Mouse (Mus musculus): ENCODE measurements around the gene Ptpru. TPM values are rescaled to one million over a fixed set of nuclear protein-coding genes. Genes with fewer than 3 reads are reported as not detected.
"Not testable (repeated sequence)": the region's sequence is repeated elsewhere in the genome, so short reads cannot be mapped to it uniquely, and the experiment has no call there.

The Ptpru gene
- polyA plus RNA-seq, 1 experiment from 2014 or later: 5.0 TPM

DNA sequence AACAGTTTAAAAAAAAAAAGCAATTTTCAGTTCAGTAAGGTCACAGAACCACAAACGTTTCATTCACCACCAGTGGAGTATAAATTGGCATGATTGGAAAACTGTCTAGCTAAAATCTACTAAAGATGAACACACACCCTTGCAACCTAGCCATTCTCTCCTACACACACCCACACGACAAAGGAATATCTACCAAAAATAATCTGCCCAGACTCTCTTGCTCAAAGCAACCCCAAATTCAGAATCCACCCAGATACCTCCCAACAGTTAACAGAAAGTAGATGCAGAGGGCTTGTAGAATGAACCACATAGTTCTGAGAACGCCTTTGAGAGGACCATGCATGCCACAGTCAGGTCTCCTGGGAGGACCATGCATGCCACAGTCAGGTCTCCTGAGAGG is 32.8 kb downstream of the Ptpru start:
- ATAC-seq (ENCODE audit: low read depth): no peak
- H3K9me3 ChIP-seq (replicated peaks; ENCODE audit: control insufficient read depth, low read length): no peaks in the 10 kb centered on the region
- 53% methylated on average over 3 of the region's 3 CpGs for WGBS (ENCODE audit: insufficient replicate concordance)
- no peak overlapping the region for H3K27ac ChIP-seq (ENCODE audit: low read length)
- no peak overlapping the region for H3K4me2 ChIP-seq (ENCODE audit: low read depth, low read length)
- no peak overlapping the region for H3K9ac ChIP-seq (ENCODE audit: low read depth, low read length)
- no peaks in the 10 kb centered on the region for H3K36me3 ChIP-seq (ENCODE audit: control insufficient read depth, insufficient read depth)
- no peak overlapping the region for H3K4me3 ChIP-seq (ENCODE audit: low read depth, low read length)
- no peaks in the 10 kb centered on the region for H3K27me3 ChIP-seq (ENCODE audit: control insufficient read depth, insufficient read depth, low read depth, low read length)
- no peaks in the 10 kb centered on the region for H3K4me1 ChIP-seq (ENCODE audit: control insufficient read depth, low read depth, low read length)

DNA sequence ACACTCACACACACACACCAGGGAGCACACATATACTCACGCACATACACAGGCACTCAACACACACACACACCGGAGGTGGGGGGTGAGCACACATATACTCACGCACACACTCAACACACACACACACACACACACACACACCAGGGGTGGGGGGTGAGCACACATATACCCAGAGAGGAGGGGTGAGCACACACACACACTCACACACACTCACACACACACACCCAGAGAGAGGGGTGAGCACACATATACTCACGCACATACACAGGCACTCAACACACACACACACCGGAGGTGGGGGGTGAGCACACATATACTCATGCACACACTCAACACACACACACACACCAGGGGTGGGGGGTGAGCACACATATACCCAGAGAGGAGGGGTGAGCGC is 33.4 kb downstream of the Ptpru start:
- not testable (repeated sequence) for H3K27ac ChIP-seq (ENCODE audit: low read length); H3K9ac ChIP-seq (ENCODE audit: low read depth, low read length); ATAC-seq (ENCODE audit: low read depth); H3K36me3 ChIP-seq (ENCODE audit: control insufficient read depth, insufficient read depth); H3K4me3 ChIP-seq (ENCODE audit: low read depth, low read length); H3K9me3 ChIP-seq (replicated peaks; ENCODE audit: control insufficient read depth, low read length); H3K4me2 ChIP-seq (ENCODE audit: low read depth, low read length); H3K4me1 ChIP-seq (ENCODE audit: control insufficient read depth, low read depth, low read length); H3K27me3 ChIP-seq (ENCODE audit: control insufficient read depth, insufficient read depth, low read depth, low read length)
- WGBS (ENCODE audit: insufficient replicate concordance): 86% methylated on average over 5 of the region's 6 CpGs

GRCm38 (mm10) chr4:131803846-131804245 is 34.2 kb downstream of the Ptpru start:
- H3K4me1 ChIP-seq (ENCODE audit: control insufficient read depth, low read depth, low read length): no peaks in the 10 kb centered on the region
- no peaks in the 10 kb centered on the region for H3K27me3 ChIP-seq (ENCODE audit: control insufficient read depth, insufficient read depth, low read depth, low read length)
- WGBS (ENCODE audit: insufficient replicate concordance): 62% methylated on average over 9 of the region's 9 CpGs
- no peaks in the 10 kb centered on the region for H3K36me3 ChIP-seq (ENCODE audit: control insufficient read depth, insufficient read depth)
- H3K4me3 ChIP-seq (ENCODE audit: low read depth, low read length): no peak overlapping the region
- H3K9me3 ChIP-seq (replicated peaks; ENCODE audit: control insufficient read depth, low read length): no peaks in the 10 kb centered on the region
- H3K9ac ChIP-seq (ENCODE audit: low read depth, low read length): no peak overlapping the region
- H3K27ac ChIP-seq (ENCODE audit: low read length): no peak overlapping the region
- H3K4me2 ChIP-seq (ENCODE audit: low read depth, low read length): no peak overlapping the region
- ATAC-seq (ENCODE audit: low read depth): no peak

GRCm38 (mm10) chr4:131798968-131799367 is 39.1 kb downstream of the Ptpru start:
- H3K4me3 ChIP-seq (ENCODE audit: low read depth, low read length): no peak overlapping the region
- H3K9ac ChIP-seq (ENCODE audit: low read depth, low read length): no peak overlapping the region
- H3K27ac ChIP-seq (ENCODE audit: low read length): no peak overlapping the region
- peak; percentile 39; the same call in 1 of the 2 replicates for ATAC-seq (ENCODE audit: low read depth)
- H3K27me3 ChIP-seq (ENCODE audit: control insufficient read depth, insufficient read depth, low read depth, low read length): no peaks in the 10 kb centered on the region
- no peaks in the 10 kb centered on the region for H3K4me1 ChIP-seq (ENCODE audit: control insufficient read depth, low read depth, low read length)
- H3K36me3 ChIP-seq (ENCODE audit: control insufficient read depth, insufficient read depth): no peaks in the 10 kb centered on the region
- H3K4me2 ChIP-seq (ENCODE audit: low read depth, low read length): no peak overlapping the region
- 54% methylated on average over 4 of the region's 4 CpGs for WGBS (ENCODE audit: insufficient replicate concordance)
- H3K9me3 ChIP-seq (replicated peaks; ENCODE audit: control insufficient read depth, low read length): no peaks in the 10 kb centered on the region

DNA sequence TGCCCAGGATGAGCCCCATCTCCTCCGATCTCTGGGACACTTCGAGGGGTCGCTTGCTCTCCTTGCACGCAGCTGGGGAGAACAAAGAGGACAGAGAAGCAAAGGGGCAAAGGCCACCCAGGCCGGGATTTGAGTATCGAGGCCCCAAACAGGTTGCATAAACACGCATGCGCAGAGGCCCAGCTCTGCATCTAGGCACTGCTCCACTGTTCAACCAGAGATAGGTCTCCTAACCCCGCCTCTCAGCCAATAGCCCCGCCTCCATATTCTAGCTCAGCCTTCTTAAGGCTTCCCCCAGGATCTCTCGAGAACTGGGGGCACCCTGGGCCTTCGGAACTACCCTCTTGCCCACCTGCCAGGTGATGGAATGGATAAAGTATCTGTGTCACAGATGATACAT is 40.2 kb downstream of the Ptpru start:
- no peak overlapping the region for H3K4me2 ChIP-seq (ENCODE audit: low read depth, low read length)
- 66% methylated on average over 12 of the region's 12 CpGs for WGBS (ENCODE audit: insufficient replicate concordance)

DNA sequence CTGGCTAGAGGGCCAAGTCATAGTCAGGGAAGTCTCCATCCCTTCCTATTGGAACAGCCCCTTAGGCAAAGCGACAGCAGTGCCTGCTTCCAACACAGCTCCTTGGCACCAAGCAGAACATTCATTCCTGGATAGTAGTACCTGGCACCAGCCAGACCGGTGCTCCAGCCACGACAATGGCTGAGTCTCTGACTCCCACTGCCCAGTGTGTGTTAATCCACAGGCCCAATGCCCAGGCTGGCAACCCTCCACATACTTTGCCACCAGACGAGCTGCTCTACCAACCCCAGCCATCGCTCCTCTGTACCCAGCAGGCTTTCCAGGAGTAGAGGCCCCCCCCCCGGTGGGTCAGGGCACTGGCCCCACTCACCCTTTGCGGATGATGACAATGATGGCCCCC is 40.6 kb downstream of the Ptpru start:
- H3K36me3 ChIP-seq (ENCODE audit: control insufficient read depth, insufficient read depth): no peaks in the 10 kb centered on the region
- ATAC-seq (ENCODE audit: low read depth): no peak
- H3K4me2 ChIP-seq (ENCODE audit: low read depth, low read length): no peak overlapping the region
- H3K9me3 ChIP-seq (replicated peaks; ENCODE audit: control insufficient read depth, low read length): no peaks in the 10 kb centered on the region
- H3K27me3 ChIP-seq (ENCODE audit: control insufficient read depth, insufficient read depth, low read depth, low read length): no peaks in the 10 kb centered on the region
- no peak overlapping the region for H3K9ac ChIP-seq (ENCODE audit: low read depth, low read length)
- H3K4me3 ChIP-seq (ENCODE audit: low read depth, low read length): no peak overlapping the region
- H3K27ac ChIP-seq (ENCODE audit: low read length): no peak overlapping the region
- no peaks in the 10 kb centered on the region for H3K4me1 ChIP-seq (ENCODE audit: control insufficient read depth, low read depth, low read length)
- 67% methylated on average over 7 of the region's 7 CpGs for WGBS (ENCODE audit: insufficient replicate concordance)

More for the DNA sequence above, 40.2 kb downstream of the Ptpru start:
- Histone ChIP-seq H3K9ac (ENCODE audit: low read depth, low read length) (no peak overlapping the region), H3K36me3 (ENCODE audit: control insufficient read depth, insufficient read depth) (no peaks in the 10 kb centered on the region), H3K27ac (ENCODE audit: low read length) (no peak overlapping the region), H3K4me3 (ENCODE audit: low read depth, low read length) (no peak overlapping the region), H3K27me3 (ENCODE audit: control insufficient read depth, insufficient read depth, low read depth, low read length) (no peaks in the 10 kb centered on the region), H3K4me1 (ENCODE audit: control insufficient read depth, low read depth, low read length) (no peaks in the 10 kb centered on the region), H3K9me3 (replicated peaks; ENCODE audit: control insufficient read depth, low read length) (no peaks in the 10 kb centered on the region)
- no peak for ATAC-seq (ENCODE audit: low read depth)

DNA sequence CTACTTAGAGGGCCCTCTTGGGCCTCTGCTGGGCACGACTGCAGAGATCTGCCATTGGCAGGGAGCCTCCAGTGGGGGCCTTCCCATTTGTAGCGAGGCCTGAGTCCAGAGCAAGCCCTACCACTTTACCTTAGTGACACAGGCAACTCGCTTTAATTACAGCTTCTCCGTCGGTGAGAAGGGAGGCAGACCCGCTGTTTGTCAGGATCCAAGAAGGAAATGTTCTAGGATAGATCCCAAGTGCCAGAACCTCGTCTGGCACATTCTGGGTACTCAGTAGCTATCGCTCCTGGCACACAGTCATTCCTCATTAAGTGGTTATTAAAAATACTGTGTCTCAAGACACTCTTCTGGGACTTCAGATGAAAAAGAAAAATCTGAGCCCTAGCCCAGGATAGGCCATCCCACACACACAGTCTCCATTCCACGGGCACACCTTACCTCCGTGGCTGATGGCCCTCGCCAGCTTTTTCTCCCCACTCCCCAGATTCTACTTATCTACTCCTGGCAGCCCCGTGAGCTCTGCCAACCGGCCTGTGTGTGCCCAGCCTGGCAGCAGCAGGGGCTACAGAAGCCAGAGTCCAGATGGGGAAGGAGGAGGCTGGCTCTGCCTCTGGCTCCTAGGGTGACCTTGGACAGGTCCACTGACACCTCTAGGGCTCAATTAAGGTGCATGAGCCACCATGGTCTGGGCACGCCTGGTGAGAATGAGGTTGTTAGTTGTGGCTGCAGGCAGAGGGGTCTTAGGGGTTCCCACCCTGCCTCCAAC is 41.6 kb downstream of the Ptpru start:
- Histone ChIP-seq H3K9me3 (replicated peaks; ENCODE audit: control insufficient read depth, low read length) (no peaks in the 10 kb centered on the region), H3K27me3 (ENCODE audit: control insufficient read depth, insufficient read depth, low read depth, low read length) (no peaks in the 10 kb centered on the region), H3K4me3 (ENCODE audit: low read depth, low read length) (no peak overlapping the region), H3K27ac (ENCODE audit: low read length) (no peak overlapping the region), H3K36me3 (ENCODE audit: control insufficient read depth, insufficient read depth) (no peaks in the 10 kb centered on the region), H3K4me2 (ENCODE audit: low read depth, low read length) (no peak overlapping the region), H3K9ac (ENCODE audit: low read depth, low read length) (no peak overlapping the region), H3K4me1 (ENCODE audit: control insufficient read depth, low read depth, low read length) (no peaks in the 10 kb centered on the region)
- no peak for ATAC-seq (ENCODE audit: low read depth)
- 51% methylated on average over 14 of the region's 14 CpGs for WGBS (ENCODE audit: insufficient replicate concordance)

- 69% methylated on average over 7 of the region's 7 CpGs for WGBS (ENCODE audit: insufficient replicate concordance)
- no peak for ATAC-seq (ENCODE audit: low read depth)
Observed at GRCm38 (mm10) chr4:131786800-131787199, 51.3 kb downstream of the Ptpru start.

DNA sequence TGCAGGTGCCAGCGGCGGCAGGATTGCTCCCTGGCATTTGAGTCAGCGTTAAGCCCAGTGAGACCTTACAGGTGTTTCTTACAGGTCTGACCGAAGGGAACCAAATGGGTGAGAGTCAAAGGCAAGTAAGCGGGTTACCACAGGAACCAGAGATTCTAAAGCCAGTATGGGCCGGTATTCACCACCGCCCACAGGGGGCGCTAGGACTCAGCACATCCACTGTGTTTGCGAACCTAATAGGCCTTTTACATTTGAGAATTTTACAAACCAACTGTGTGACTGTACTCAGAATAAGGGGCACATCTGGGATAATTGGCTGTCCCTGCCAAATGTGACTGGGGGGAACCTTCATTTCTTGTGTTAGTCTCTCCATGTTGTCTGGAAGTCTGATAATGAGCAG is 54.1 kb downstream of the Ptpru start:
- no peak overlapping the region for H3K4me2 ChIP-seq (ENCODE audit: low read depth, low read length)
- WGBS (ENCODE audit: insufficient replicate concordance): 16% methylated on average over 9 of the region's 9 CpGs
- no peaks in the 10 kb centered on the region for H3K4me1 ChIP-seq (ENCODE audit: control insufficient read depth, low read depth, low read length)
- no peak overlapping the region for H3K4me3 ChIP-seq (ENCODE audit: low read depth, low read length)
- H3K27me3 ChIP-seq (ENCODE audit: control insufficient read depth, insufficient read depth, low read depth, low read length): no peaks in the 10 kb centered on the region
- no peaks in the 10 kb centered on the region for H3K36me3 ChIP-seq (ENCODE audit: control insufficient read depth, insufficient read depth)
- no peak for ATAC-seq (ENCODE audit: low read depth)
- H3K27ac ChIP-seq (ENCODE audit: low read length): no peak overlapping the region
- no peaks in the 10 kb centered on the region for H3K9me3 ChIP-seq (replicated peaks; ENCODE audit: control insufficient read depth, low read length)
- H3K9ac ChIP-seq (ENCODE audit: low read depth, low read length): no peak overlapping the region

More at GRCm38 (mm10) chr4:131786800-131787199, 51.3 kb downstream of the Ptpru start:
- H3K27me3 ChIP-seq (ENCODE audit: control insufficient read depth, insufficient read depth, low read depth, low read length): no peaks in the 10 kb centered on the region
- no peaks in the 10 kb centered on the region for H3K4me1 ChIP-seq (ENCODE audit: control insufficient read depth, low read depth, low read length)
- H3K9me3 ChIP-seq (replicated peaks; ENCODE audit: control insufficient read depth, low read length): no peaks in the 10 kb centered on the region
- no peak overlapping the region for H3K9ac ChIP-seq (ENCODE audit: low read depth, low read length)
- H3K27ac ChIP-seq (ENCODE audit: low read length): no peak overlapping the region
- no peak overlapping the region for H3K4me2 ChIP-seq (ENCODE audit: low read depth, low read length)
- no peak overlapping the region for H3K4me3 ChIP-seq (ENCODE audit: low read depth, low read length)
- H3K36me3 ChIP-seq (ENCODE audit: control insufficient read depth, insufficient read depth): no peaks in the 10 kb centered on the region
